Mouse (Mus musculus) C2C12 (cell line): ENCODE results near the gene Hoxa5.

ENCODE experiments used
- CEBPB ChIP-seq: IDR thresholded peaks from one replicate; pipeline ENCODE4 v1.6.1; 2011; ENCODE audit warnings: low read depth, mild to moderate bottlenecking, control low read depth, moderate library complexity
- CTCF ChIP-seq: IDR thresholded peaks from one replicate; pipeline ENCODE4 v1.5.1; 2011; ENCODE audit not compliant: control insufficient read depth, insufficient read depth, insufficient read length
- FOSL1 ChIP-seq: IDR thresholded peaks from one replicate; pipeline ENCODE4 v1.8.0; 2011; ENCODE audit warnings: mild to moderate bottlenecking, low read length; ENCODE audit not compliant: poor library complexity, insufficient read depth, severe bottlenecking
- MAX ChIP-seq: IDR thresholded peaks from one replicate; pipeline ENCODE4 v1.6.1; 2011; ENCODE audit warnings: mild to moderate bottlenecking, control low read depth
- MYOD1 ChIP-seq: IDR thresholded peaks from one replicate; pipeline ENCODE4 v1.6.1; 2011; ENCODE audit warnings: low read depth; ENCODE audit not compliant: control insufficient read depth, insufficient read length
- MYOG ChIP-seq: IDR thresholded peaks from one replicate; pipeline ENCODE4 v1.6.1; 2011; ENCODE audit not compliant: control insufficient read depth, insufficient read length; ENCODE audit errors: extremely low read depth
- USF1 ChIP-seq: IDR thresholded peaks from one replicate; pipeline ENCODE4 v1.6.1; 2011; ENCODE audit warnings: low read depth, mild to moderate bottlenecking, control low read depth, moderate library complexity

DNA sequence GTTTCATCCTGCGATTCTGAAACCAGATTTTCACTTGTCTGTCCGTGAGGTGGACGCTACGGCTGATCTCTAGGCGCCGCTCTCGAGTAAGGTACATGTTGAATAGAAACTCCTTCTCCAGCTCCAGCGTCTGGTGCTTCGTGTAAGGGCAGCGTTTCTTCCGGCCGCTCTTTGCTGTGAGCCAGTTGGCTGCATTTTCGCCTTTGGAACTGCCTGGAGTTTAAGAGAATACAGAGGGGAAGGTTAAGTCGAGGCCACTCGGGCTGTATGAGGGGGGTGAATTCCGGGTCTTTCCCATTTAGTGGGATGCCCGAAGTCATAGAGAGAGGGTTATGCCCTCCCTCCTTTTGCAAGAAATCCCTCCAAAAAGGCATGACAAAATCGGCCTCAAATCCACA, 28.2 kb upstream of the Hoxa5 start:
- no peak for TF ChIP-seq CTCF
- no peak for TF ChIP-seq MAX
- no peak for TF ChIP-seq USF1
- TF ChIP-seq MYOD1 = no peak
- no peak for TF ChIP-seq FOSL1
- TF ChIP-seq CEBPB = no peak
- TF ChIP-seq MYOG = no peak
